Mouse (Mus musculus) spleen, adult 2 months (tissue): Measurements from ENCODE around the gene Med27. TPM values are rescaled to one million over a fixed set of nuclear protein-coding genes. Genes with fewer than 3 reads are reported as not detected.

ENCODE experiments used
- DNase-seq, 2 experiments: peaks; one replicate each; pipeline versions ENCODE4 v3.0.0 to v3.0.0-alpha.2; 2012 to 2021; ENCODE audit warnings: low spot score in 2 of 2, low read depth in 1 of 2
- H3K27ac ChIP-seq: fragments of 200-500 bp; 2 replicates; pipeline ENCODE4 v1.5.1; 2012; ENCODE audit warnings: low read length, inconsistent platforms; ENCODE audit not compliant: insufficient read depth
- H3K27me3 ChIP-seq: fragments of 200-500 bp; 2 replicates; pipeline ENCODE4 v1.6.1; 2012; ENCODE audit warnings: mild to moderate bottlenecking, moderate library complexity, low read length, inconsistent platforms; ENCODE audit not compliant: control insufficient read depth, insufficient read depth
- H3K36me3 ChIP-seq: fragments of 200-500 bp; 2 replicates; pipeline ENCODE4 v1.6.1; 2012; ENCODE audit warnings: mild to moderate bottlenecking, low read length, inconsistent platforms; ENCODE audit not compliant: control insufficient read depth, insufficient read depth
- H3K4me1 ChIP-seq: fragments of 200-500 bp; 2 replicates; pipeline ENCODE4 v1.6.1; 2011; ENCODE audit warnings: inconsistent platforms; ENCODE audit not compliant: control insufficient read depth, insufficient read depth, insufficient read length
- H3K4me3 ChIP-seq: fragments of 200-500 bp; 2 replicates; pipeline ENCODE4 v1.5.1; 2011; ENCODE audit warnings: mild to moderate bottlenecking, inconsistent platforms; ENCODE audit not compliant: insufficient read depth, insufficient read length; ENCODE audit errors: extremely low read depth
- CTCF ChIP-seq: fragments of 200-500 bp; IDR thresholded peaks from 2 replicates; pipeline ENCODE4 v1.5.1; 2011; ENCODE audit warnings: mild to moderate bottlenecking, inconsistent platforms; ENCODE audit not compliant: insufficient read depth, insufficient read length, insufficient replicate concordance; ENCODE audit errors: extremely low read depth
- POLR2A ChIP-seq: fragments of 200-500 bp; IDR thresholded peaks from 2 replicates; pipeline ENCODE4 v1.6.1; 2011; ENCODE audit warnings: low read depth, low read length, inconsistent platforms
- WGBS: fragments of 180-500 bp; shearing (Covaris S2); methylation state at CpG from one replicate; pipeline ENCODE4 v1.1.7; 2018; 5-methylcytosine and 5-hydroxymethylcytosine counted together
- polyA plus RNA-seq: library from polyadenylated mRNA; depleted of rRNA; stranded (reverse); fragments of >200 nt; gene quantifications from 2 replicates; pipeline ENCODE4 v1.2.3, GENCODE M21; 2012

Med27 gene
- polyA plus RNA-seq, 1 experiment: 27.6 TPM

GRCm38 (mm10) chr2:29324456-29324855, 22.2 kb upstream of the Med27 start:
- Histone ChIP-seq H3K36me3 (no peaks in the 10 kb centered on the region), H3K27me3 (no peaks in the 10 kb centered on the region), H3K4me1 (no peaks in the 10 kb centered on the region), H3K4me3 (no peak overlapping the region), H3K27ac (no peak overlapping the region)
- 84% methylated on average over 2 of the region's 2 CpGs for WGBS
- TF ChIP-seq POLR2A (no peak), CTCF (no peak)
- DNase-seq: no peak

GRCm38 (mm10) chr2:29330471-29330870, 16.1 kb upstream of the Med27 start:
- TF ChIP-seq CTCF: no peak
- no peak for TF ChIP-seq POLR2A
- no peak for DNase-seq
- WGBS: 81% methylated on average over 1 of the region's 1 CpGs
- no peak overlapping the region for H3K27ac ChIP-seq
- H3K27me3 ChIP-seq: no peaks in the 10 kb centered on the region
- H3K4me3 ChIP-seq: no peak overlapping the region
- H3K36me3 ChIP-seq: no peaks in the 10 kb centered on the region
- H3K4me1 ChIP-seq: no peaks in the 10 kb centered on the region

GRCm38 (mm10) chr2:29338396-29338795, 8.2 kb upstream of the Med27 start:
- 88% methylated on average over 1 of the region's 1 CpGs for WGBS
- Histone ChIP-seq H3K27me3 (no peaks in the 10 kb centered on the region; the same call in 1 of the 2 replicates), H3K4me3 (no peak overlapping the region), H3K27ac (no peak overlapping the region), H3K36me3 (no peaks in the 10 kb centered on the region), H3K4me1 (no peaks in the 10 kb centered on the region)
- TF ChIP-seq POLR2A: no peak
- no peak for DNase-seq

- no peaks in the 10 kb centered on the region for H3K27me3 ChIP-seq
- H3K36me3 ChIP-seq: peaks cover 4% of the 10 kb centered on the region; the same call in 1 of the 2 replicates
- TF ChIP-seq CTCF: no peak
- TF ChIP-seq POLR2A: no peak
- DNase-seq: no peak
- WGBS: 83% methylated on average over 9 of the region's 9 CpGs
- H3K27ac ChIP-seq: no peak overlapping the region
- no peaks in the 10 kb centered on the region for H3K4me1 ChIP-seq
- no peak overlapping the region for H3K4me3 ChIP-seq
These were observed 12.2 kb downstream of the Med27 start for GRCm38 (mm10) chr2:29358696-29359375.

GRCm38 (mm10) chr2:29360956-29361355, 14.3 kb downstream of the Med27 start:
- H3K4me3 ChIP-seq: no peak overlapping the region
- no peaks in the 10 kb centered on the region for H3K4me1 ChIP-seq
- TF ChIP-seq POLR2A (no peak), CTCF (no peak)
- H3K36me3 ChIP-seq: 0 out of 2 replicates have a peak, but pooled peaks cover 1% of the 10 kb centered on the region
- no peak for DNase-seq
- H3K27me3 ChIP-seq: no peaks in the 10 kb centered on the region
- H3K27ac ChIP-seq: no peak overlapping the region
- WGBS: 88% methylated on average over 3 of the region's 3 CpGs

- no peaks in the 10 kb centered on the region for H3K4me1 ChIP-seq
- H3K4me3 ChIP-seq: no peak overlapping the region
- 0 out of 2 replicates have a peak, but pooled peaks cover 3% of the 10 kb centered on the region for H3K36me3 ChIP-seq
- no peak overlapping the region for H3K27ac ChIP-seq
- H3K27me3 ChIP-seq: no peaks in the 10 kb centered on the region
- 53% methylated on average over 8 of the region's 8 CpGs for WGBS
- TF ChIP-seq CTCF: no peak
- no peak for DNase-seq
These were observed 18.5 kb downstream of the Med27 start for GRCm38 (mm10) chr2:29365000-29365695.

GRCm38 (mm10) chr2:29368730-29369129, 22.1 kb downstream of the Med27 start:
- Histone ChIP-seq H3K4me3 (no peak overlapping the region), H3K27me3 (no peaks in the 10 kb centered on the region), H3K36me3 (0 out of 2 replicates have a peak, but pooled peaks cover 1% of the 10 kb centered on the region), H3K4me1 (no peaks in the 10 kb centered on the region), H3K27ac (no peak overlapping the region)
- DNase-seq: no peak
- no peak for TF ChIP-seq CTCF
- TF ChIP-seq POLR2A: no peak
- WGBS: 93% methylated on average over 5 of the region's 5 CpGs
